In the genomic region with DNA sequence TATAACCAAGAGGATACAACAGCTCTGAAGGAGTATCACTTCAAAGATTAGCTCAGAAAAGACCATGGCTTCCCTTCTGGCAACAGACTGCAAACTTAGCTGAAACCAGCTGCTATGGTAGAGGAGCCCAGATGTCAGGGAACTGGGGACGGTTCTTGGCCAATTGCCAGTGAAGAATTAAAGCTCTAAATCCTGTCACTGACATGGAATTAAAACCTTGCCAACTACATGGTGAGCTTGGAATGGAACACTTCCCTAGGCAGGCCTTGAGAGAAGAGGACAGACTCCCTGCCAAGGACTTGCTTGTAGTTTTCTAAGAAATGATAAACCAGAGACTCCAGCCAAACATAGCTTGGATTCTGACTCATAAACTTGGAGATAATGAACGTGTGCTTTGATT, we compare ENCODE assay signal across 8 mouse cellular contexts.
DNase-seq lines count a peak whose midpoint lies in the region; ATAC-seq lines count a peak whose summit lies in the region.

No protein-coding gene starts in this region.

- ATAC-seq in kidney, embryonic 15.5 days (replicated peaks; ENCODE audit: low FRiP score): peak; percentile 40; the same call in 1 of the 2 replicates
- no peak for ATAC-seq in monocyte, adult 5-6 weeks (replicated peaks; ENCODE audit: insufficient number of reproducible peaks, low FRiP score, low TSS enrichment, poor library complexity, severe bottlenecking)

- H3K9ac ChIP-seq in kidney, embryonic 15.5 days: no peak overlapping the region

- H3K4me2 ChIP-seq in kidney, embryonic 15.5 days: no peak overlapping the region

- no peak overlapping the region for H3K27ac ChIP-seq in kidney, embryonic 15.5 days

- no peaks in the 10 kb centered on the region for H3K27me3 ChIP-seq in kidney, embryonic 15.5 days

- no peak for DNase-seq in kidney, adult 8-10 months
- peak; percentile 61 for DNase-seq in adrenal gland, postnatal 10 days
- DNase-seq in frontal cortex, postnatal 10 days (ENCODE audit: low spot score in 2 of 2): peak; percentile 11 to 33
- DNase-seq in lung, postnatal 10 days: peak; percentile 78
- peak; percentile 65 for DNase-seq in telencephalon, adult 2 months (ENCODE audit: low read depth, low spot score)
- no peak for DNase-seq in cerebellum, adult 9-11 months

- WGBS in kidney, embryonic 15.5 days: 46% methylated on average over 2 of the region's 2 CpGs

- H3K9me3 ChIP-seq in kidney, embryonic 15.5 days (replicated peaks): no peaks in the 10 kb centered on the region

- H3K4me1 ChIP-seq in kidney, embryonic 15.5 days: no peaks in the 10 kb centered on the region

- no peak overlapping the region for H3K4me3 ChIP-seq in kidney, embryonic 15.5 days (replicated peaks)

- no peaks in the 10 kb centered on the region for H3K36me3 ChIP-seq in kidney, embryonic 15.5 days

Comparison
In these comparisons a context has a peak if more than half of its experiments do, and no peak if none do; other contexts are left out.
1. DNase-seq: peak in adrenal gland, postnatal 10 days (single experiment), frontal cortex, postnatal 10 days (2 of 2), lung, postnatal 10 days (single experiment) and telencephalon, adult 2 months (single experiment); none in kidney, adult 8-10 months (0 of 2) and cerebellum, adult 9-11 months (single experiment).